Mouse (Mus musculus): ENCODE results near the gene Tff3. TPM values are rescaled to one million over a fixed set of nuclear protein-coding genes. Genes with fewer than 3 reads are reported as not detected.
A peak's percentile ranks its signal among the peaks of the same experiment; 100 is the strongest.

The Tff3 gene
- total and polyA plus RNA-seq, 3 experiments, result 0.39 TPM; not detected in 2

GRCm38 (mm10) chr17:31117946-31118345 is 11.5 kb downstream of the Tff3 start:
- Histone ChIP-seq H3K79me2 (replicated peaks; ENCODE audit: control insufficient read depth, insufficient read depth, low read length) (no peaks in the 10 kb centered on the region), H3K9ac (ENCODE audit: low read depth, low read length) (no peak overlapping the region), H3K27me3 (ENCODE audit: control insufficient read depth, insufficient read depth, low read length) (no peaks in the 10 kb centered on the region), H3K4me3 (no peak overlapping the region), H3K27ac (no peak overlapping the region), H3K4me1 (ENCODE audit: control insufficient read depth, insufficient read depth, low read length) (no peaks in the 10 kb centered on the region), H3K36me3 (ENCODE audit: control insufficient read depth, insufficient read depth, low read length) (no peaks in the 10 kb centered on the region)
- intact Hi-C loops (cut with DNase I), result loop anchor here (1.0 to 5.0 kb wide), 3 partner anchors 36 to 107 kb away; no protein-coding TSS in a partner anchor
- TF ChIP-seq POLR2A (IDR thresholded peaks at IDR 0.05; ENCODE audit: insufficient read depth, low read depth, low read length), result no peak
- TF ChIP-seq CTCF (IDR thresholded peaks at IDR 0.05), result no peak
- TF ChIP-seq EP300 (IDR thresholded peaks at IDR 0.05; ENCODE audit: insufficient read depth, low read depth, low read length), result no peak
- WGBS, result 86% methylated on average over 5 of the region's 5 CpGs
- no peak for DNase-seq

GRCm38 (mm10) chr17:31116063-31116462 is 13.4 kb downstream of the Tff3 start:
- Histone ChIP-seq H3K27me3 (ENCODE audit: control insufficient read depth, insufficient read depth, low read length) (no peaks in the 10 kb centered on the region), H3K9ac (ENCODE audit: low read depth, low read length) (no peak overlapping the region), H3K4me1 (ENCODE audit: control insufficient read depth, insufficient read depth, low read length) (no peaks in the 10 kb centered on the region), H3K4me3 (no peak overlapping the region), H3K79me2 (replicated peaks; ENCODE audit: control insufficient read depth, insufficient read depth, low read length) (no peaks in the 10 kb centered on the region), H3K27ac (no peak overlapping the region), H3K36me3 (ENCODE audit: control insufficient read depth, insufficient read depth, low read length) (no peaks in the 10 kb centered on the region)
- 68% methylated on average over 6 of the region's 6 CpGs for WGBS
- DNase-seq, result no peak
- TF ChIP-seq CTCF (IDR thresholded peaks at IDR 0.05), result no peak
- no peak for TF ChIP-seq POLR2A (IDR thresholded peaks at IDR 0.05; ENCODE audit: insufficient read depth, low read depth, low read length)
- no peak for TF ChIP-seq EP300 (IDR thresholded peaks at IDR 0.05; ENCODE audit: insufficient read depth, low read depth, low read length)
- intact Hi-C loops (cut with DNase I), result loop anchor here (5.0 kb wide), 1 partner anchor 34 kb away; no protein-coding TSS in a partner anchor

DNA sequence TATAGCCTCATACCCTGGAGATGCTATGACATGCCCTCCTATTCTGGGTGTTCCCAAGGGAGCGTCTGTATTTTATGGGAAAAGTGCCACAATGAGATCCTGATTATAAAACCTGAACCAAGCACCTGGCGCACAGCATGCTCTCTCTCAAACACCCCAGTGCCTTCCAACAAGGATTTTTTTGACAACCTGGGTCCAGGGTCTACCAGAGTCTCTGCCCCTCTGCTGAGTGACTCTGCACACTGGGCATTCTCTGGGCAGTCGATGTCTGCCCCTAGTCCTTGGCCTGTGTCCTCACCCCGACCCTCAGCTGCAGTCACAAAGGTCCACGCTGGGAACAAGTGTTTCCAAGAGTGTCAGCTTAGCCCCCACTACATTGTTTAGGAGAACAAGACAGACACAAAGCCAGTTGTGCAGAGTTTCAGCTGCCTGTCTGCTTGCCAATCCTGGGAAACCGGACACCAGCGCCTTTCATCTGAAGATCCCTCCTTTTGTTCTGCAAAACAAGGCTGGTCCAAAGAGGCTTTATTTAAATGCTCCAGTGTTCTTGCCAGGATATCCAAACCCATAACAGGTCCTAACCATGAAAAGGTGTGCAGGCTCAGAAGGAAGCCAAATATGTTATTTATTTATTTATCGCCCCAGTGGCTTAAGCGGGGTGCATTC is 16.1 kb downstream of the Tff3 start:
- H3K79me2 ChIP-seq (replicated peaks; ENCODE audit: control insufficient read depth, insufficient read depth, low read length), result no peaks in the 10 kb centered on the region
- no peak overlapping the region for H3K9ac ChIP-seq (ENCODE audit: low read depth, low read length)
- H3K27me3 ChIP-seq (ENCODE audit: control insufficient read depth, insufficient read depth, low read length), result no peaks in the 10 kb centered on the region
- H3K36me3 ChIP-seq (ENCODE audit: control insufficient read depth, insufficient read depth, low read length), result no peaks in the 10 kb centered on the region
- intact Hi-C loops (cut with DNase I), result no loop called here
- DNase-seq, result no peak
- TF ChIP-seq POLR2A (IDR thresholded peaks at IDR 0.05; ENCODE audit: insufficient read depth, low read depth, low read length), result no peak
- no peak for TF ChIP-seq EP300 (IDR thresholded peaks at IDR 0.05; ENCODE audit: insufficient read depth, low read depth, low read length)
- TF ChIP-seq CTCF (IDR thresholded peaks at IDR 0.05), result no peak
- no peaks in the 10 kb centered on the region for H3K4me1 ChIP-seq (ENCODE audit: control insufficient read depth, insufficient read depth, low read length)
- 81% methylated on average over 9 of the region's 9 CpGs for WGBS
- no peak overlapping the region for H3K4me3 ChIP-seq
- no peak overlapping the region for H3K27ac ChIP-seq

- H3K36me3 ChIP-seq (ENCODE audit: control insufficient read depth, insufficient read depth, low read length), result no peaks in the 10 kb centered on the region
- H3K9ac ChIP-seq (ENCODE audit: low read depth, low read length), result no peak overlapping the region
- H3K27ac ChIP-seq, result no peak overlapping the region
- no peaks in the 10 kb centered on the region for H3K27me3 ChIP-seq (ENCODE audit: control insufficient read depth, insufficient read depth, low read length)
- intact Hi-C loops (cut with DNase I), result no loop called here
- no peak for DNase-seq
- no peak overlapping the region for H3K4me3 ChIP-seq
- TF ChIP-seq POLR2A (IDR thresholded peaks at IDR 0.05; ENCODE audit: insufficient read depth, low read depth, low read length), result no peak
- no peak for TF ChIP-seq CTCF (IDR thresholded peaks at IDR 0.05)
- no peak for TF ChIP-seq EP300 (IDR thresholded peaks at IDR 0.05; ENCODE audit: insufficient read depth, low read depth, low read length)
- 80% methylated on average over 15 of the region's 15 CpGs for WGBS
- no peaks in the 10 kb centered on the region for H3K79me2 ChIP-seq (replicated peaks; ENCODE audit: control insufficient read depth, insufficient read depth, low read length)
- no peaks in the 10 kb centered on the region for H3K4me1 ChIP-seq (ENCODE audit: control insufficient read depth, insufficient read depth, low read length)
Measured at GRCm38 (mm10) chr17:31108388-31108787, 21.1 kb downstream of the Tff3 start.

GRCm38 (mm10) chr17:31103823-31104222 is 25.6 kb downstream of the Tff3 start:
- Histone ChIP-seq H3K4me3 (no peak overlapping the region), H3K36me3 (ENCODE audit: control insufficient read depth, insufficient read depth, low read length) (no peaks in the 10 kb centered on the region), H3K27me3 (ENCODE audit: control insufficient read depth, insufficient read depth, low read length) (no peaks in the 10 kb centered on the region), H3K27ac (no peak overlapping the region), H3K79me2 (replicated peaks; ENCODE audit: control insufficient read depth, insufficient read depth, low read length) (no peaks in the 10 kb centered on the region), H3K9ac (ENCODE audit: low read depth, low read length) (no peak overlapping the region), H3K4me1 (ENCODE audit: control insufficient read depth, insufficient read depth, low read length) (no peaks in the 10 kb centered on the region)
- TF ChIP-seq POLR2A (IDR thresholded peaks at IDR 0.05; ENCODE audit: insufficient read depth, low read depth, low read length) (no peak), EP300 (IDR thresholded peaks at IDR 0.05; ENCODE audit: insufficient read depth, low read depth, low read length) (no peak), CTCF (IDR thresholded peaks at IDR 0.05) (no peak)
- peak in 1 of 2 experiments; percentile 14 for DNase-seq
- intact Hi-C loops (cut with DNase I), result no loop called here
- 88% methylated on average over 8 of the region's 8 CpGs for WGBS

- no peaks in the 10 kb centered on the region for H3K36me3 ChIP-seq (ENCODE audit: control insufficient read depth, insufficient read depth, low read length)
- TF ChIP-seq POLR2A (IDR thresholded peaks at IDR 0.05; ENCODE audit: insufficient read depth, low read depth, low read length) (no peak), EP300 (IDR thresholded peaks at IDR 0.05; ENCODE audit: insufficient read depth, low read depth, low read length) (no peak), CTCF (IDR thresholded peaks at IDR 0.05) (no peak)
- WGBS, result 83% methylated on average over 8 of the region's 8 CpGs
Measured at GRCm38 (mm10) chr17:31103007-31103570, 26.4 kb downstream of the Tff3 start.

More at GRCm38 (mm10) chr17:31103007-31103570, 26.4 kb downstream of the Tff3 start:
- DNase-seq, result no peak
- no peak overlapping the region for H3K9ac ChIP-seq (ENCODE audit: low read depth, low read length)
- H3K27ac ChIP-seq, result no peak overlapping the region
- no peaks in the 10 kb centered on the region for H3K79me2 ChIP-seq (replicated peaks; ENCODE audit: control insufficient read depth, insufficient read depth, low read length)
- no peak overlapping the region for H3K4me3 ChIP-seq
- H3K27me3 ChIP-seq (ENCODE audit: control insufficient read depth, insufficient read depth, low read length), result no peaks in the 10 kb centered on the region
- H3K4me1 ChIP-seq (ENCODE audit: control insufficient read depth, insufficient read depth, low read length), result no peaks in the 10 kb centered on the region
- intact Hi-C loops (cut with DNase I), result no loop called here

All from heart, adult 2 months (tissue).